ENCODE assay signal across 11 mouse cellular contexts in genomic region chr6:136475171-136475860, GRCm38 (mm10). TPM values are rescaled to one million over a fixed set of nuclear protein-coding genes. Genes with fewer than 3 reads are reported as not detected.
A peak's percentile ranks its signal among the peaks of the same experiment; 100 is the strongest.
DNase-seq lines count a peak whose midpoint lies in the region; ATAC-seq lines count a peak whose summit lies in the region.
"Had no signal": no experiment of that assay in that cellular context is flagged by ENCODE, and none has a peak within 500 bp of the region (broad histone marks: within the 10 kb centered on the region; RNA-seq: fewer than 3 reads in every experiment).

No protein-coding gene starts in this region.

- ATAC-seq in hindbrain, embryonic 16.5 days, result no peak
- ATAC-seq in granulocyte monocyte progenitor cell, adult 5-6 weeks (replicated peaks; ENCODE audit: poor library complexity, severe bottlenecking), result peak; percentile 91
- no peak for ATAC-seq in megakaryocyte-erythroid progenitor cell, adult 5-6 weeks (replicated peaks; ENCODE audit: low FRiP score, low TSS enrichment, poor library complexity, severe bottlenecking)

- peaks cover 44% of the 10 kb centered on the region for H3K4me1 ChIP-seq in hindbrain, embryonic 10.5 days (replicated peaks)
- H3K4me1 ChIP-seq in hindbrain, embryonic 16.5 days (ENCODE audit: control insufficient read depth, insufficient read depth, low read depth, low read length), result peaks cover 12% of the 10 kb centered on the region

- peak; percentile 37 for DNase-seq in hindbrain, embryonic 10.5 days (ENCODE audit: low spot score)
- peak; percentile 38 to 44 for DNase-seq in right cerebral cortex, postnatal 10 days (ENCODE audit: low spot score in 2 of 2)
- no peak for DNase-seq in right cerebral cortex, postnatal 36 days (ENCODE audit: low spot score in 2 of 2)
- DNase-seq in retina, postnatal 1 day, result peak; percentile 54
- no peak for DNase-seq in lung, postnatal 36 days

- H3K9me3 ChIP-seq in hindbrain, embryonic 10.5 days, result 0 out of 2 replicates have a peak, but pooled peaks cover 4% of the 10 kb centered on the region
- H3K9me3 ChIP-seq in hindbrain, embryonic 16.5 days (ENCODE audit: control insufficient read depth, low read length), result no peaks in the 10 kb centered on the region

- 18% methylated on average over 6 of the region's 6 CpGs for WGBS in hindbrain, embryonic 10.5 days
- WGBS in hindbrain, embryonic 16.5 days, result 11% methylated on average over 6 of the region's 6 CpGs

- H3K27ac ChIP-seq in hindbrain, embryonic 10.5 days, result peak overlapping the region; percentile 66
- H3K27ac ChIP-seq in hindbrain, embryonic 16.5 days (ENCODE audit: low read depth, low read length), result no peak overlapping the region

- no peak overlapping the region for H3K9ac ChIP-seq in hindbrain, embryonic 16.5 days (ENCODE audit: low read depth, low read length)

- H3K36me3 ChIP-seq in hindbrain, embryonic 10.5 days, result no peaks in the 10 kb centered on the region
- H3K36me3 ChIP-seq in hindbrain, embryonic 16.5 days (ENCODE audit: control insufficient read depth, insufficient read depth, low read length), result no peaks in the 10 kb centered on the region

- no peak overlapping the region for H3K4me2 ChIP-seq in hindbrain, embryonic 16.5 days (ENCODE audit: low read length)

- H3K4me3 ChIP-seq in hindbrain, embryonic 10.5 days, result no peak overlapping the region
- no peak overlapping the region for H3K4me3 ChIP-seq in hindbrain, embryonic 16.5 days (ENCODE audit: low read length)

- no peaks in the 10 kb centered on the region for H3K27me3 ChIP-seq in hindbrain, embryonic 10.5 days (ENCODE audit: insufficient read depth, poor library complexity, severe bottlenecking)
- no peaks in the 10 kb centered on the region for H3K27me3 ChIP-seq in hindbrain, embryonic 16.5 days (replicated peaks; ENCODE audit: control insufficient read depth, insufficient read depth, low read length)

RNA-seq across cellular contexts. Expression of gene Atf7ip, which starts 30.7 kb away (rescaled TPM):
- 41.8 and 47.2 TPM in 2 replicates for polyA plus RNA-seq in hindbrain, embryonic 10.5 days (2016; fragmentation: Nextera tagmentation; extraction: Ambion mirVana)
- 30.4 and 33.9 TPM in 2 replicates for polyA plus RNA-seq in hindbrain, embryonic 16.5 days (2015; fragmentation: Nextera tagmentation; extraction: Ambion mirVana)
- total RNA-seq in granulocyte monocyte progenitor cell, adult 5-6 weeks (2014; fragmentation: Nextera tagmentation), result 94.1 and 126 TPM in 2 replicates
- 32.3 and 43.4 TPM in 2 replicates for total RNA-seq in granulocyte monocyte progenitor cell, adult 5-6 weeks (2017)
- 121 and 135 TPM in 2 replicates for total RNA-seq in megakaryocyte-erythroid progenitor cell, adult 5-6 weeks (2014; fragmentation: Nextera tagmentation)
- 50.3 and 61.7 TPM in 2 replicates for total RNA-seq in megakaryocyte-erythroid progenitor cell, adult 5-6 weeks (2017)

RNA-seq across cellular contexts. Expression of gene E330021D16Rik, which starts 59.9 kb away (rescaled TPM):
- polyA plus RNA-seq in hindbrain, embryonic 10.5 days (2016; fragmentation: Nextera tagmentation; extraction: Ambion mirVana), result not detected in 2 replicates
- not detected in 2 replicates for polyA plus RNA-seq in hindbrain, embryonic 16.5 days (2015; fragmentation: Nextera tagmentation; extraction: Ambion mirVana)
- not detected in 2 replicates for total RNA-seq in granulocyte monocyte progenitor cell, adult 5-6 weeks (2014; fragmentation: Nextera tagmentation)
- not detected in 2 replicates for total RNA-seq in granulocyte monocyte progenitor cell, adult 5-6 weeks (2017)
- not detected in 2 replicates for total RNA-seq in megakaryocyte-erythroid progenitor cell, adult 5-6 weeks (2014; fragmentation: Nextera tagmentation)
- total RNA-seq in megakaryocyte-erythroid progenitor cell, adult 5-6 weeks (2017), result not detected in 2 replicates
- total RNA-seq: left cerebral cortex, adult 18-20 months; MEL had no signal
- polyA plus RNA-seq: heart, embryonic 14.5 days had no signal

Comparison
In these comparisons a context has a peak if more than half of its experiments do, and no peak if none do; other contexts are left out.
1. DNase-seq: peak in hindbrain, embryonic 10.5 days (single experiment), right cerebral cortex, postnatal 10 days (2 of 2) and retina, postnatal 1 day (single experiment); none in right cerebral cortex, postnatal 36 days (0 of 2) and lung, postnatal 36 days (single experiment).